Mouse (Mus musculus) spleen, adult 12 weeks (tissue): Measurements from ENCODE around the gene Hoxd8.

ENCODE experiments used
- DNase-seq: peaks from one replicate; pipeline ENCODE4 v3.0.0; 2022; ENCODE audit warnings: low spot score

Gene Hoxd8

DNA sequence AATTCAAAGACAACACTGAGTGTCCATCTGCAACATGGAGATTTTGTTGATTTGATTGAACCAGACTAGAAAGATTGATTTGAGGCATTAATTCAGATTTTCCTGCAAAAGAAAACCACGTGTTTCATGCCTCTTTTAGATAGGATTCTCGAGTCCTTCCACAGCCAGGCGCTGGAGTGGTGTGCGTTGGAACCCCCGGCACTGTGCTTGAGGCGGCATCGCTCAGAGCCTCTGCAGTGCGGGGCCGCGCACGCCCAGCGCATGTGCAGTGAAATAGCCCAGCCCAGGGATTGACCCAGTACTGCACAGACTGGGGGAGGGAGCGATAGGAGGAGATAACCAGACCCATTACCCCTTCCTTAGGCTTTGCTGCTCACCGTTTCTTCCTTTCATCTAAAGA, 10.5 kb downstream of the Hoxd8 start:
- DNase-seq, result no peak

DNA sequence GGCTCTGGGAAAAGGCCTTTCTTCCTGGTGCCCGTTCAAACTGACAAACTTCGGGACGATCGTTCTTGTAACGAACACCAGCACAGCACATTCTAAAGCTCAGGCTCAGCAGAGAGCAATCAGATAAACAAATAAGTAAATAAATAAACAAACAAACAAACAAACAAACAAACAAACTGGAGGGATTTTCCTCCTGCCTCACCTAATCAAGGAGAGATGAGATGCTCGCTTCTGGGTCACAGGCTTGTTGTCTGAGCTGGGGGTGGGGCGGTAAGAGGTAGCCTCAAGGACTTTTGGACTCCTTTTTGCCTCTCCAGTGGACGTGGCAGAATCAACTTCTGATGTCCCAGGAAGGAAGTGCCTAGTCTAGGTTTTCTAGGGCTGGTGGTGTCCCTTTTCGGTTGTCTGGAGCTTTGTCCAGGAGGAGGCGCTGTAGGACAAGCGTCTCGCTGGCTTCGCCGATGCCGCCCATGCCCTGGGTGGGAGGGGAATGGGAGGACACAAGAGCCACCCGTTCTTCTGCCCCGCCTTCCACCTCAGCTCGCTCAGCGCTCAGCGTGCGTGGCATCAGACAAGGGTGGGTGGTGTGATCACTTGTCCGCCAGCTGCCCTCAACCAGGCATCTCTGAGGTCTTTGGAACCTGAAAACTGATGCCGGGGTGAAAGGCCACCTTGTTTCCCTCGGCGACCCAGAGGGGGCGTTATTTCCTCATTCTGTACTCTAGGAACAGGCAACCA, 11.3 kb downstream of the Hoxd8 start:
- no peak for DNase-seq

DNA sequence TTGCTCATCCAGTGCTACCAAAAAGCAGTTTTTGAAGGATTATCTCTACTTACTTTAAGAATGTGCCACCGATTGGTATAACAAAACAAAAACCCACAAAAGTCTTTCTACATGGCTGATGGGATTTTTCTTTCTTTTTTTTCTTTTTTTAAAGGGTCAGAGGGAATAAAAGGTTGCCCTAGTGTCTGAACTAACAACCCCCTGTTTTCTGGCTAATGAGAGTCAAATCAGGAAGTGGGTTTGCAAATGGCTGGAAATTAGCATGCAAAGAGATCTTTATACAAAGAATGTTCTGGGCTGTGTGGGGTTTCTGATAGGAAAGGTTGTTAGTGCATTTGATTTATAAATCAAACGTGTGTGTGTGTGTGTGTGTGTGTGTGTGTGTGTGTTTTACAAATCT, 16.0 kb downstream of the Hoxd8 start:
- no peak for DNase-seq

DNA sequence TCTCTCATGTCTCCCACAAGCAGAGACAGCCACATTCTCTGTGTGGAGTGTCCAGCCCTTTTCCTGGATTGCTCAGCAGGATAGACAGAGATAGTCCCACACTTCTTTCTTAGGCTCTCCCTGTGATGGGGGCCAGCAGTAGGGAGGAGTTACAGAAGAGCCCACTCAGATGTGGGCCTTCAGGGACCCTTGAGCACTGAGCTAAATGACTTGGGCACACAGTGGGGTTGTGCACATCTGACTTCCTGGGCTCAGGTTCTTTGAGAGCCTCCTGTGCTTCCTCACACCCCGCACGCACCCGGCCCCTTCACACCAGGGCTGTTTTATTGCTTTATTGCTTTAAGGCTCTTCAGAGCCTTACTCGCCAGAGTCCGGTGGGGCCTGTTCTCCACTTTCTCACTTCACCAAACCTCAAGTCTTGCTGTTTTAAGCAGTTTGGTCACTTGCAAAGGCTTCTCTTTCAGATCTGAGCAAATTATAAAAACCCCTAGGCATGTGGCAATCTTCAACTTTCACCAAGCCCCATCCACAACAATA, 16.6 kb downstream of the Hoxd8 start:
- no peak for DNase-seq

DNA sequence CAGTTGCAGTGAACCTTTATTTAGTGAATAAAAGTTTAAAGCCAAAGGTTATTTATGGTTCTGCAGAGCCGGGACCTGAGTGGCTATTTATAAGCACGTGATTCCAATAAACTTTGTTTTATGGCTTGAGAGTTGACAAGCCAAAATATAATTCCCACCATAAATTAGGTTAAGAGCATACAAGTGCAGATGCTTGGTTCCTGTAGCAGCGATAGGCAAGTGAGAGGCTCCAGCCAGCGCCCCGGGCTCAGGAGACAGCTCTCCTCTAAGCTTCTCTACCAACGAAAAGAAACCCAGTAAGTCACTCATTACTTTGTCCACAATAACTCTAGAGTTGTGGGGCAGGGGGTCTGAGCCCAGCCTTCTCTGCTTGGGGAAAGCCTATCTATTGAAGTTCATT, 17.5 kb downstream of the Hoxd8 start:
- DNase-seq, result no peak

DNA sequence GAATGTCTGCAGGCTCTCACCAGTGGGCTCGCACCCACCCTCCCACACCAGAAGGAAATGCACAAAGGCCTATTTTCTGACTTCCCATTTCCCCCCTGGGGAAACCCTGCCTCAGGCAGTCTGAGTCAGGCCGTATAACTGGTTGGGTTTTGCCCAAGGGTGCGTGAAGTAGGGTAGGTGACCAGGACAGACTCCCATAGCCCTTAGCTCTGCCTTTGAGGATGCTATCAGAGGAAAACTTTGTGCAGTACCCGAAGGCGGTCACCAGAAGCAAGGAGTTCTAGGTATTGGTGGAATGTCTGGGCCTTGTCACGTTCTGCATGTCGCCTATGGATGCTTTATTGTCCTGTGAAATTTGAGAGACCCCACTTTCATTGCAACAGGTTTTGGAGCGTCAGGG, 18.5 kb downstream of the Hoxd8 start:
- no peak for DNase-seq

DNA sequence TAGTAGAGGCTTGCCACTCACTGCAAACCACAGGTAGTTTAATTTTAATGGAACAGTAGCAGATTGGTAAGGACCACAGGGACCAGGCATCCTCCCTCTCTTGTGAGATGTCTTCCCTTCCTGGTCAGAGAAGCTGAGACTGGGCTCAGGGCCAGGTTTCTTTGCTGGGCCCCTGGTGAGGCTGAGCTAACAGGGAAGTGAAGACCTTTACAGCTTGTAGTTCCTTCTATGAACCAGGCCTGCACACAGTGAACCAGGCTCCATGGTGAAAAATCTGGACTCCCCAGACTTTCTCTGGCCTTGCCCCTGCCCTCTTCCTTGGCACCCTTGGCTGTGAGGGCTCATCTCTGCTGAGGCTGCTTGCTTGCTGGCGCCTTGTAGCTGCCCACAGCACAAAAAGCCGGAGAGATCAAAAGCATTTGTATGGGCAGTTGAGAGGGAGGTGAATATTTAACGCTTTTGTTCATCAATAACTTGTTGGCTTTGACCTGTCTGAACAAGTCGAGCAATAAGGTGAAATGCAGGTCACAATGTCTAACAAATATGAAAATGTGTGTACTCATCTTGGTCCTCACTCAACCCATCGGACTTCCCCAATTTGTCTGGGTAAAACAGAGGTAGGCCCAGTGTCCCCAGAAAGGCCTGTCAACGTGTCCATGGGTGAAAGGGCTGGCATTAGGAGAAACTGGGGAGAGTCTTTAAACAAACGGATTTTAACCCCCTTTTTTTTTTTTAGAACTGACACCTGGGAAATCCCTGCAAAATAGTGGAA, 20.0 kb downstream of the Hoxd8 start:
- DNase-seq, result no peak

DNA sequence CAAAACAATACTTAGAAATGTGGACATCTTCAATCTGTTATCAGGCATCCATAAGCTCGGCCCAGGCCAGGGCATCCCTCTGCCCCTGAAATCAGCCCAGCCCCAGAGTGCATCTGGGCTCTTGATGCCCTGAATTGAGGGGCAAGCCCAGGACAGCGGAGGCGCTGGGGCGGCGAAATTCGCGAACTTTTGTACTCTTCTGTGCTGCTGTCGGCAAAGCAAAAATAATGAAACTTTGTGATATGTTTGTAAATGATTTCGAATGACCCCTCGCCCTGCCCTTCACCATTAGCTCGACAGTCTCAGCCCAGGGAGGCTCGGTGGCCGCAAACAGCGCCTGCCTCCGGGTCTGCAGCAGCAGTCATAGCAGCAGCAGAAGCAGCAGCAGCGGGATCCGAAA, 20.8 kb downstream of the Hoxd8 start:
- DNase-seq, result no peak

DNA sequence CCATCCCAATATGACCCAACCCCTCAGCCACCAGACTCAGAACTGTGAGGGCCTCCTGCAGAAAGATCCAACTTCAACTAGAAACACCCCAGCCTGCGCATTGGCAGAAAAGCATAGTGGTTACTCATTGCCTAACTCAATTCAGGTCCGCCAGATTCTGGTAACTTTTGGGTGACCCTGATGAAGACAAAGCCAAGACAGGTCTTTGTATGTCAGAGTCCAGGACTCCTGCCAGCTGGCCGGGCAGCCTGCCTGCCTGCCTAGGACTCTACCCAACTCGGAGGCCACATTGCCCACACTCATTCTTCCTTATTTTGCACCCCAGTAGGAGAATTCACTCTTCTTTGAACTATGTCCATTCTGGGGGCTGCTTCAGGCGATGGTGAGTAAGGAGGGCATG, 22.1 kb downstream of the Hoxd8 start, which contains the start of gene Gm28230:
Gm28230 (plus strand) TSS at position 178 of the 400 bp plus-strand sequence.
- DNase-seq, result no peak

DNA sequence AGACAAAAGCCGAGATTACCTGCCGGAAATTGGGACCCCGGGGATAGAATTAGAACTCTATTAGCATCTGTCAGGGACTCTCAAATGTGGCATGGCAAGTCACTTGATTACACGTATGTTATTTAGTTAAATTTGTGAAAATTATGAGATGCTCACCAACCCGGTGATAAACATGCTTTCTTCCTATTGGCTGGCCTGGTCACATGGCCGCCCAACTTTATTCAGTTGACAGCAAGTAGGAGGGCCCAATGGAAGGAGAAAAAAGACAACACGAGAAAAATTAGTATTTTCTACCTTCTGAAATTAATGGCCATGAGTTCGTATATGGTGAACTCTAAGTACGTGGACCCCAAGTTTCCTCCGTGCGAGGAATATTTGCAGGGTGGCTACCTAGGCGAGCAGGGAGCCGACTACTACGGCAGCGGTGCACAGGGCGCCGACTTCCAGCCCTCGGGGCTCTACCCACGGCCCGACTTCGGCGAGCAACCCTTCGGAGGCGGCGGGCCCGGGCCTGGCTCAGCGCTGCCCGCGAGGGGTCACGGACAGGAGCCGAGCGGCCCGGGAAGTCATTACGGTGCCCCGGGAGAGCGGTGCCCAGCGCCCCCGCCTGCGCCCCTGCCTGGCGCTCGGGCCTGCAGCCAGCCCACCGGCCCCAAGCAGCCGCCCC, 22.7 kb downstream of the Hoxd8 start:
- no peak for DNase-seq

DNA sequence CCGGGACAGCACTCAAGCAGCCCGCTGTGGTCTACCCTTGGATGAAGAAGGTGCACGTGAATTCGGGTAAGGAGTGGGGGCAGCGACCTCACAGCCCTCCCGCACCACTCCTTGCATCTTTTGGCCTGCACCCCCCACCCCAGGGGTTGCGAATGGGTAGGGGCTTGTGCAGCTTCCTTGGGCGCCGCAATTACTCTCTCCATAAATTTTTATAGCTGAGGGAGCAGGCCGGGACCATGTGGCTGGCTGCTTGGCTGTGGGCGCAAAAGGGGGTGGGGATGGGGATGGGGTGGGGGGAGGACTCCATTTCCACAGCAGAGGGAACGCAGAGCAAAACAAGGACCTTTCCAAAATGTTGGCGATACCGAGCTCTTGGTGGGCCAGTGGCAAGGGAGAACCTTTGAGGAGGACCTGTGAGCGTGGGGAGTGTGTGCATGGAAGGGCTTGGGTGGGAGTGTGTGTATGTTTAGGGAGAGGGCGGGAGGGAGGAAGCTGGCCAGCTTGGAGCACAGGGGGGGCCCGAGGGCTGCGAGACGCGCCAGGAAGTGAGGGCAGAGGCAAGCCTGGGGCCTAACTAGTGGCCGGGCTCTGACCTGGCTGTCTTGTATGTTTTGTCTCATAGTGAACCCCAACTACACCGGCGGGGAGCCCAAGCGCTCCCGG, 23.4 kb downstream of the Hoxd8 start:
- DNase-seq, result no peak

DNA sequence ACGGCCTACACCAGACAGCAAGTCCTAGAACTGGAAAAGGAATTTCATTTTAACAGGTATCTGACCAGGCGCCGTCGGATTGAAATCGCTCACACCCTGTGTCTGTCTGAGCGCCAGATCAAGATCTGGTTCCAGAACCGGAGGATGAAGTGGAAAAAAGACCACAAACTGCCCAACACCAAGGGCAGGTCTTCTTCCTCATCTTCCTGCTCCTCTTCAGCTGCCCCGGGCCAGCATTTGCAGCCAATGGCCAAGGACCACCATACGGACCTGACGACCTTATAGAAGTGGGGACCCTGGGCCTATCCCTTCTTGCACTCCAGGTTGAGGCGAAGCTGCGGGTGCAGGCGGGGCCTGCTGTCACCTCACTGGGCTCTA, 23.9 kb downstream of the Hoxd8 start:
- DNase-seq, result no peak

DNA sequence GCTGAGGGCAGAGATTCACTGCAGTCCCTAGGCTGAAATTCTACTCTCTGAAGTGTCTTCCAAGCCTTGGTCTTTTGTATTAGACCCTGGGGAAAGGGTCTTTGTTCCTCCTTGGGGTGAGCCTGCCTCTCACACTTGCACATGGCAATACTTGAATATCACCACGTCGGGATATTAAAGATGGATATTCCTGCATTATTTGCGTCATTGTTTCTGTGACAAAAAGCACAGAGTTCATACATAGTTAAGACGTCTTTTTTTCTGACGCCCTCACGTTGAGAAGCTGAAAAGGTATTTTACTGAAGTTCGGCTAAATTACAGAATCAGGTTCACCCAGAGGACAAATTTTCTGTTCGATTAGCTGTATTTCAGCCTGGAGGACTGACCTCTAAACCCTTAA, 25.9 kb downstream of the Hoxd8 start:
- no peak for DNase-seq

DNA sequence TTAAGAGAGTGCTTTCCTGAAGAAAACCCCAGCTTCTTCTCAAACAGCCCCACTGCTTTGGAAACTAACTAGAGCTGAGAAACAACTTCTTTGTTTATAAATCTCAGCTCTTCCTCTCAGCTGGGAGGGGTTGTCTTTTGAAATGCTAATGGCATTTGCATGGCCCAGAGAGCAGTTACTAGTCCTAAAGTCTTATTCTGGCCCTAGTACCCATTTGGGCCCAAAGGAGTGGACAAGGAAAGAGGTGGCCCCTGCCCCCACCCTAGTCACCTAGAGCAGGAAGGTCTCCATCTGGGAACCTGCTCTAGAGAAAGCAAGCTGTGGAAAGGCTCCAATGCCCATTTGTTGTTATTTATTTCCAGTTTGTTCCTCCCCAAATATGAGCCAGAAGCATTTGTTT, 26.6 kb downstream of the Hoxd8 start:
- DNase-seq, result no peak

DNA sequence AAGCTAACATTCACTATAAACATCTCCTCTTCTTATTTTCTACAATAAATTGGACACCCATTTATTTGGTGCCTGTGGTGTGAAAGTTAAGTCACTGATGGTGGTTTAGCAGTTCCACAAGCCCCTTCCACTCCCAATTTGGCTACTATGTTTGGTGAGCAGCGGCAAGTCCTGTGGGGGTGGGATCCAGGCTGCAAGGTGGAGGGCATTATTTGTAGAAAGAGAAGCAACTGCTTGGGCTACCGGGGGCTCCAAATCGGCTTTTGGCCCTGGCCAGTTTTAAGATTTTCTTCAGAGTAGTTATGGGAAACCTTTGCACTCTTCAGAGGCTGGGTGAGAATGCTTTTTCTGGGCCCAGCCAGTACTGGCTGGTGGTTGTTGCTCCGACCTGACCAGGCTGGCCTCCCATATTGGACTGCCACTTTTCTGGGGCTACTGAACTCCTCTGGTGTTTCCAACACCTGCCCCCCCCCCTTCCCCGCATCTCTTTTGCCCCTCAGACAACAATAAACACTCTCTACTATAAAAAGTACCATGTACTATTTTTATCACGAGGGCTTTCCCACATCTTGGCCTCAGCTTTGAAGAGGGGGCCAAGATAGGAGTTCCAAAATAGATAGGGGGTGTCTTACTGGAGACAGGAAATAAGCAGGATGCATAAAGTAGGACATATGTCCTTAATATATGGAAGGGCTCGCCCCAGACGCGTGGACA, 27.5 kb downstream of the Hoxd8 start:
- no peak for DNase-seq

DNA sequence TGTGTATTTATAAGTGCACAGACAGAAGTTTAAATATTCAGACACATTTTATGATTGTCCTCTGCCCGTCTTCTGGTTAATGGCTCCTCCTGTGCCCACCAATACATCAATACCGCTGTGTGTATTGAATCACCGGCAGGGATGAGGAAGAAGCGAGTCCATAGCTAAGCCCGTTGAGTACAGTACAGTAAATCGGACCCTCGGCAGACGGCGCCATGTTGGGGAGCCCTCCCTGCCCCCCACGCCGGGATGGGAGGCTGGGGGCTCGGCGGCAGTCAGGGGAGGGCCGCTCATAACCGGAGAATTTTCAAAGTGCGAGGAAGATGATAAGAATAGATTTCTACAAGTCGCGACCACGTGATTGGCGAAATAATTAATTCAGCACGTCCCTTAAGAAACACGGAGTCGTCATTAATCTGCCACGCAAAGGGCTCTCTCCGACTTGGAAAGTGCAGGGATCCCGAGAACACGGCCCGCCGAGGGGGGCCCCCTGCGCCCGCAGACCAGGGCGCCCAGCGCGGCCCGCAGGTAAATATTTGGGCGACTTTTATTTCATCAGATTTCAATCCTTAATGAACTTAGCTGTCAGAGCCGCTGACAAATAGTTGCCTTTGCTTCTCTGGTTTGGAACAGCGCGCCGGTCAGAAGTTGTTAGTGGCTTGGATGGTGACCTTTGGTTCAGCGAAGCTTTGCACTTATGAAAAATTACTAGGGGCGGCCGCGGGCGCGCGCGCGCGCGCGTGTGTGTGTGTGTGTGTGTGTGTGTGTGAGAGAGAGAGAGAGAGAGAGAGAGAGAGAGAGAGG, 28.3 kb downstream of the Hoxd8 start:
- no peak for DNase-seq

DNA sequence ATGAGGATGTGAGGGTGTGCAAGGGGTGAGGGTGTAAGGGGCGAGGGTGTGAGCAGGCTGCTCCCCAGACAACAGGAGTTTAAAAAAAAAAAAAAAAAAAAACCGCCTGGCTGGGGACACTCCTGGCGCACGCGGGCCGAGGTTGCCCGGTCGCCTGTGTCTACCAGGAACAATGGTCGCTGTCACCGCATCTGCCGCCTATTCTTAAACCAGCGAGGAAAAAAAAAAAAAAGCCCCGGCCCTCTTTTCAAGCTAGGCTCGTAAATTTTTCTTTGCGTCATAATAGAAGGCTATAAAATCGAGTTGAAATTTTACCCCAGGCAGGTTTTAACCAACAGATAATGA, 28.9 kb downstream of the Hoxd8 start:
- DNase-seq, result no peak

DNA sequence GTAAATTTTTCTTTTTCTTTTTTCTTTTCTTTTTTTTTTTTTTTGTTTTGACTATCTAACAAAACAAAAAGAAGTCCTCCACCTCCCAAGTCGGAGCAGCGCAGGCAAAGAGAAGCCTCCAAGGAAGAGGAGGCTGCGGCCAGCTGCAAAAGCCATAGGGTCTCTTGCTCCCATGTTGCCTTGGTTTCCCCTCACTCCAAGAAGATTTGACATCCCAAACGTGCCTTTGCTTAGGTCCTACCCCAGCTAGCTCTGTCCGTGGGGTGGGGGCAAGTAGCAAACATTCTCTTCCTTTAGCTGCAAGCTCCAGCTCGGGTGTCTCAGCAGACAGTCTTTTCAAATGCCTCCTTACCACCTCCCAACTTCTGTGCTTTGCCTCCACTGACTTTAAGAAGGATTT, 29.4 kb downstream of the Hoxd8 start:
- no peak for DNase-seq

DNA sequence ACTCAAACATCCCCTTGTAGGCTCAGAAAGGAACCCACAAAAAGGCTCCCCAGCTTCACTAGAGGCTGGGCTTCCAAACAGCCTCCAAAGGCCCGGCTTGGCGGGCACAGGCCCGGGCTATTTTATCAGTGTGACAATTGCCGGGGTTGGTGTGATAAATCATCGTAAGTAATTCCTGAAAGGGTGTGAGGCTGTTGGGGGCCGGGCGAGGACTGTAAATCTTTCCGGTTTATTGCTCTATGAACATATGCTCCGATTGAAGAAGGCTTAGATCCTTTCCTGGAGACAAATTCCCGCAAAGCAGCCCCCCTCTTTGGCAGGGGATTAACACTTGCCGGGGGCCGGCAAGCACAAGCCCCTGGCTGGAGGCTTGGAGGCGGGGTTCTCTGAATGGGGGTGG, 30.0 kb downstream of the Hoxd8 start:
- DNase-seq, result no peak

DNA sequence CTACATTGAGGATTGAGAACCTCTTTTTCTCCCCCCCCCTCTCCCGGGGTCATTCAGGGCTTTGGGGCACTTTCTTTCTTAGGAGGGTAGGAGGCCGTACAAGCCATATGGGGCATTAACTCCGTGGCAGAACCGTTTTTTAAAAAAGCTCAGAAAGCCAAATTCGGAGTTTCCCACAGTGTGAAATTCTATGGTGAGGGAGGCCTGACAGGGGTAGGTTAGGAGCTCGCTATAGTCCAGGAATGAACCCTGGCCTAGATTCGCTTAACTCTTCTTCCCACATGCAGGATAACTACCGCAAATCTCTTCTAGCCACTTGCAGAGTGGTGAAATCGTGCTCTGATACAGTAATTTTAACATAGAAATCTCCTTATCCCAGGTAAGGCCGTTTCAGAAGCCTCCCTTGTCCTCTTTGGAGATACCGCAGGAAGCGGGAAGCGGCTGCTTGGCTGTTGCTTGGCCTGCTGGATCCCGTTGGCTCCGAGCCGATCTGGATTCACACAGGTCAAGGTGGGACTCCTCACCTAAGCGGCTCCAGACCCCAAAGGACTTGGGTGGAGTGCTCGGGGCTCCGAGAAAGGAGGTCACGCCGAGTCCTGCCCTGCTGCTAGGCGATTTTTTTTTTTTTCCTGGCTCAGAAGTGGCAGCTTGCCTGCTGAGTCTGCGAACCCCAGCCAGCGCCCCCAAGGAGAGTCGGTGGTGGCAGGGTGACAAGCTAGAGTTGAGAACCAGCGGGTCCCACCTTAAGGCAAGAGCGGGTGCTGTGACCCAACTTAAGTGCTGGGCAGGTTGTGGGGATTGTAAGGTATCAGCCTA, 30.8 kb downstream of the Hoxd8 start:
- DNase-seq, result no peak
